Mouse (Mus musculus) urinary bladder, postnatal 10 days (tissue): ENCODE data around the gene Papln.

Source experiments
- DNase-seq: peaks from one replicate; pipeline ENCODE4 v3.0.0; 2022; ENCODE audit warnings: low spot score

Papln gene

DNA sequence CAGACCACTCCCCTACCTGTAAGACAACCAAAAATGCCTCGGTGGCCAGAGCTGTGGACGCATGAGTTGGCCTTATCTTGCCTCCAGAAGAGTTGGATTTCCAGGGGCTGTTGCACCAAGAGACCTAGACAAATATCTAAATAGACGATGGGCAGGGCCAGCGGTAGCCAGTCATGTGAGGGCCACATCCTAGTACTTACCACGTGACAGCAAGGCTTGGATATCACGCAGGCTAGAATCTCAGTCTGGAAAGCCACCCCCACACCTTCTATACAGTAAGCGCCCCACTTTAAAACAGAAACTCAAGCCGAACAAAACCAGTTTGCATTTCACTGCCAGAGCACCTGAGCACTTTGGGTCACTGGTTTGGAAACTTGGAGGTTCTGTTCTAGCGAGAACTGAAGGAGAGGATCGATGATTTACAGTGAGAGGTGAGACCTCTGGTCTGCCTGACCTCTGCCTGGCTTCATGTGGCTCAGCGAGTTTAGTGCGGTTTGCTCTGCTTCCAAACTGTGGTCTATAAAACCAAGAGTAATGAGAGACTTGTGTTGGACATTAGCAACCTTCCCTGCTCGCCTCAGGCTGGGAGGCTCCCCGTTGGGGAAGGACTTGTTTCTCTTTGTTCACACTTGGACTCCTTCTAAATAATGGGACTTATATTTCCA, 4.9 kb downstream of the Papln start:
- DNase-seq, result no peak

DNA sequence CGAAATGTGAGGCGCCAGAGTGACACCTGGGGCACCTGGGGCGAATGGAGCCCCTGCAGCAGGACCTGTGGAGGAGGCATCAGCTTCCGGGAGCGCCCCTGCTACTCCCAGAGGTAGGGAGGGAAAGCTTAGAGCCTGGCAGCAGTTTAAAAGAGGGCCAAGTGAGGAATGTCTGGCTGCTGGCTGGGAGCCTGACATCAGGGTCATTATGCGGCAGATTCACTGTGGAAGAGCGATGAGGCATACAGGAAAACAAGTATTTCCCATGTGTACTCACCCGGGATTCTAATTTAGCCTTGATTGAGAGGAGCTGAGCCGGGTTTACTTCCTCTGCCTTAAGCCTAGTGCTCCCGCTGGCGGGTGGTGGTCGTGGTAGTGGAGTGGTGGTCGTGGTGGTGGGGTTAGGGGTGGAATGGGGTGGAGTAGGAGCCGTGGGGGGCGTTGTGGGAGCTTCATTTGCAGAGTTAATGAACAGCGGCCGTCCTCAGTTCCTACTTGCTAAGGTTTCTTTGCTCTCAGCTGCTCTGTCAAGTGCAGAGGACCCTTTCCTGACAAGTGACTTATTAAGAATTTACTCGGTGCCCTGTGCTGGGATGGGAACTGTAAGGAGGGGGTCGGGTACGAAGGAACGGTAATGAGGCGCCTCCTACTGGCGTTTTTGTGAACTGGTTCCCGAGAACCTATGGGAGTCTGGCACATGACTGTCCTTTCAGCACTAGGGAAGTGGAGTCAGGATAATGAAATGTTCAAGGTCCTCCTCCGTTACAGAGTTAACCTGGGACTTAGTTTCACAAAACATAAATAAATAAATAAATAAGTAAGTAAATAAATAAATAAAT, 7.2 kb downstream of the Papln start:
- DNase-seq, result no peak

DNA sequence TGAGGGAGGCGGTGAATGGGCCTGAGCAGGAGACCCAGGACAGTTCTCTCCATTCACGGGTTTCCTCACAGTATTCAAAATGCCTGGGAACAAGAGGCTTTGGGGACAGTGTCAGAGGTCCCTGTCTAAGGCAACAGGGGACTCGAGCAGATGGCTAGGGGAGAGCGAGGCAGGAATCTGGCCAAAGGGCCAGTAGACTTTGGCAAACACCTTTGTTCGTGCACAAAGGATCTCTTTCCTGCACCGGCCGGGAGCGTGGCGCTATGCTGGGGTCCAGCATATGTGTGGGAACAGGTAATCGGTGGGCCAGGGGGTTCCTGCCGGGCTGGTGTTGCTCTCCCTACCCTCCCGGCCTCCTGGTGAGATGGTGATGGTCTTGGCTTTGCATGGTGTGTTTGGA, 12.2 kb downstream of the Papln start:
- DNase-seq, result no peak

- DNase-seq, result no peak
These were observed 13.3 kb downstream of the Papln start for GRCm38 (mm10) chr12:83776766-83777165.

DNA sequence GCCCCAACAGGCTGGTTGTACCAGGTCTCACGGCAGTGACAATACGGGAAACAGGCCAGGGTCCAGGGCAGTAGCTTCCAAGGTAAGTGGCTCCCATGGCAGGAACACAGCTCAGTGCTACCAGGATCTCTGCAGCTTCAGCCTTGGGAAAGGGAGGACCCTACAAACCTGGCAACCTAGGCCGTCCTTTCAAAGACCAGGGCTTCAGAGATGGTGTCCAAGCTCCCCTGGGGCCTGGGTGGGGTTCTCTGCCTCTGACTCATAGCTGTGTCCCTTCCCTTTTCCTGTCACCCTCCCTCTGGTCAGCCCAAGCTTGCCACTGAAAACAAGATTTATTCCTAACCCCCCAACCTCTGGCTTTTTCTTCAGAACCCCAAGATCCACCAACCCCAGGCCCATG, 16.7 kb downstream of the Papln start:
- no peak for DNase-seq

DNA sequence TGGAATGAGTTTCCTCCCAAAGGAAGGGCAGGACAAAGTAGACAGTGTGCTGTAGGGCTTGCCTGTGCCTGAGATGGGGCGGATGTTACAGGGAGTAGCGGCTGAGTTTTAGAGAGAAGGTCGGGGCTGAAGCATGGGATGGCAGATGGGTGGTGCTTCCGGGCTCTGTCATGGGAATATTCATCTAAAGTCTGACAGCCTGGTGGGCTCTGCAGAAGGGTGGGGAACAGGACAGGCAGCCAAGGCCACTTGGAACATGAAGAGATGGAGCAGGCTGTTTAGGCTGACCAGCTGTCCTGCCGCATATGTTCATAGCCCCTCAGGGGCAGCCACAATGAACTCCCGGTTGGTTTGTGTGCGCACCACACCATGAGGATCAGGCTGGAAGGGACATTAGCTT, 17.8 kb downstream of the Papln start:
- DNase-seq, result no peak

GRCm38 (mm10) chr12:83781640-83782278, 18.3 kb downstream of the Papln start:
- no peak for DNase-seq

DNA sequence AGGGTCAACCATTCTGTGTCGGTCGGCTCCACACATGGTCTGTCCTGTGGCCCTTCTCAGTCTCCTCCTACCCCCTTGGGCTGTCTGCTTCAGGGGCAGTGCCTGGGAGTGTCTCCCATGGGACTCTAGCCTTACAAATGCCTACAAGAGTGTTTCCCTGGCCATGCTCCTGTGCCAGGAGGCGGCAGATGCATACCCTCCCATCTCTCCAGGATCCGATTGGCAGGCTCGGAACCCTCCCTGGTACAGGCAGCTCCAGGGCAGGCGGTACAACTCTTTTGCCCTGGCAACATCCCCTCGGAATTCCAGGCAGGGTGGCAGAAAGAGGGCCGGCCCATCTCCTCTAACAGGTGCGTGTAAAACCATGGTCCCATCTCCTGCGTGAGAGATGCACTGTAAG, 19.2 kb downstream of the Papln start:
- DNase-seq, result no peak

DNA sequence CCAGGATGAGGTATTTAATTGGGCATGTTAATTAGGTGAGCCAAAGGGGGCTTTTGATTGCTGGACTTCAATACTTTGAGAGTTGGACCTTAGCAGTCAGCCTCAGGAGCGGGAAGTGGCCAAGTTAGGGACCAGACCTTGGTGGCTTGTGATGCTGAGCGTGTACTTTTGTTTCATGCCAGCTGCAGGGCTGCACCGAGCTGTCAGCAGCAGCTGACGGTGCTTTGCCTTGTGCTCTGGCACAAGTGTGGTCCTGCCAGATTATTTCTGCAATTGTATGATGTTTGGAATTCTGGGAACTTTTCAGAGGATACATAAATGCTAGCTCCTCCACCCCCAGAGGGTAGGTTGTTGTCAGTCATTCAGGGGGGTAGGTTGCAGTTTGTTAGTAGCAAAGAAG, 21.9 kb downstream of the Papln start:
- DNase-seq, result no peak

DNA sequence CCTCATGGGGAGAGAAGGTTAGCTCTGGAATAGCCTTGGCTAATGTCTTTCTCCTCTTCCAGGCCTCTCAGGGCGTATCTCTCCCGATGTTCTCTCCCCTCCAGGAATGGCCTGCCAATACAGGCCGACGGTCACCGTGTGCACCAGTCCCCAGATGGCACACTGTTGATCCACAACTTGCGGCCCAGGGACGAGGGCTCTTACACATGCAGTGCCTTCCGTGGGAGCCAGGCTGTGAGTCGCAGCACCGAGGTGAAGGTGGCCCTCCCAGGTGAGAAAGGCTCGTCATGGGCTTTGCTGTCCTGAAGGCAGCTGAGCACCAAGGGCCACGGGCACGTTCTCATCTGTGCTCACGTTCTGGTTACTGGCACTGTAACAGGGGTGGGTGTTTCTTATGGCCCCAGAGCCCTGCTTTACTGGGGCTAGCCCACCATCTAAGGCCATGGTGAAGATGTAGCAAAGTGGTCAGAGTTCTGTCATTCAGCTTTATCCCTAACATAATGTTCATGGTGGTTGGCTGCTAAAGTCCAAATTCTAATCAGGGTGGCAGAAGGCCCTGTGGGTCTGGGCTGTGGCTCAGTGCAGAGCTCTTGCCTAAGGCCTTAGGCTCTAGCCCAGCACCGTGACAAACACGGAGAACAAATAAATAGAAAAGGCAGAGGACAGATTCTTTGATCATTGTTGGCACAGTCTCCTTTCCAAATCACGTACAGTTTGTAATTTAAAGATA, 25.8 kb downstream of the Papln start:
- no peak for DNase-seq

GRCm38 (mm10) chr12:83789781-83790140, 26.3 kb downstream of the Papln start:
- DNase-seq, result no peak

DNA sequence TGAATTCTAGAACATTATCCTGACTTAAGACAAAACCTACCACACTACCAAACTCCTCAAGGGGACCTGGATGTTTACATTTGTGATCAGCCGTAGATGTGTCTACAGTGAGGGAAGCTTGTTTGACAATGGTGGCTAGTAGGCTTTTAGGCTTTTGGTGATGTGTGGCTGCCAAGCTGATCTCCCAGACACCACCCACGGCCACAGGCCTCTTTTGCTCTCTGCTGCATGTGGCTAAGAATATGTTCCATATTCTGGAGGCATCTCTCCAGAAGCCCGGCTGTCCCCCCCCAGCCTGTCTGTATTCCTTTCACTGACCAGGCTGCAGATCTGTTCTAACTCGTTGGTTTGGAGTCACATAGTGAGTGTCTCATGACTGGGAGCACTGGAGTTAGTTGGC, 27.3 kb downstream of the Papln start:
- DNase-seq, result no peak

GRCm38 (mm10) chr12:83791737-83792136, 28.3 kb downstream of the Papln start:
- no peak for DNase-seq

DNA sequence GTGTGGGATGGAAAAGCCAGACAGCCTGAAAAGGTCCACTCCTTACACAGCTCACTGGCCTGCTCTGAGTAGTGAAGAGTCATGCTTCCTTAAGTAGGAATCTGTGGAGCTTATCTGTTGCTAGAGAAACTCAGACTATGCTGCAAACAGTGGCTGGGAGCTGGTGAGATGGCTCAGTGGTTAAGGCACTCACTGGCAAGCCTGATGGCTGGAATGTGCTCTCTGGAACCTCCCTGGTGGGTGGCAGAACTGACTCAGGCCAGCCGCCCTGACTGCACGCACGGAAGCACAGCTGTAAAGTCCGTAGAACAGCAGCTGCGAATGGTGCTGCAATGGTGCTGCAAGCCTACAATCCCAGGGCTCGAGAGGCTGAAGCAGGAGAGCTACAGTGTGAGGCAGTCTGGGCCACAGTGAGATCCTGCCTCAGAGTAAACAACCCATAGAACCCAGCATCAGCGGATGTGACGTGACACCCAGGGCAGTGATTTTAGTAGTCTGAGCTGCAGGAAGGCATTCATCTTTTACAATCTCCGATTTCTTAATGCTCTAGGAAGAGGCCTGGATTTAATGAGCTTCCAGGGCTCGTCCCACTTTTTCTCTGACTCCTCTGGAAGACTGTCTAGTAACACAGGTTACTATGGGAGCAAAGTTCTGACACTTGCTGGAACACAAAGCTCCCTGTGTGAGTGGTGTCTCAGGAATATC, 29.4 kb downstream of the Papln start:
- no peak for DNase-seq

DNA sequence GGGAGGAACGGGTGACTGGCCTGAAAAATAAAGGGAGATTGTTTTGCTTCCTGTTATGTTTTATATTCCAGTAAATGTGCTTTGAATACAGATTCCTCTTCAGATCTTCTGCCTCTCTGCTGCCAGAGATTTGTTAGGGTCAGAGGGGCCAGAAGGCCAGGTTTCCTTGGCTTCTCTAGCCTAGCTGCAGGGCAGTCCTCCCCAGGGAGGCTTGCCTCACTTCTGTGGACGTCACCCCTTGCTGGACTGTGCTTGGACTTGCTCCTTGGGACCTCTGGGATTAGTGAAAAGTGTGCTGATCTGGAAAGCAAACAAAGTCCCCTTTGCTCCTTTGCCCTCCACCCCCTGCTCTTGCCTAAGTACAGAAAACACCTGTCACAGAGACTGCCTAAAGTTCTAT, 31.6 kb downstream of the Papln start:
- no peak for DNase-seq

GRCm38 (mm10) chr12:83795586-83795985, 32.2 kb downstream of the Papln start:
- no peak for DNase-seq

- no peak for DNase-seq
These were observed 34.9 kb downstream of the Papln start for GRCm38 (mm10) chr12:83798313-83798712.

DNA sequence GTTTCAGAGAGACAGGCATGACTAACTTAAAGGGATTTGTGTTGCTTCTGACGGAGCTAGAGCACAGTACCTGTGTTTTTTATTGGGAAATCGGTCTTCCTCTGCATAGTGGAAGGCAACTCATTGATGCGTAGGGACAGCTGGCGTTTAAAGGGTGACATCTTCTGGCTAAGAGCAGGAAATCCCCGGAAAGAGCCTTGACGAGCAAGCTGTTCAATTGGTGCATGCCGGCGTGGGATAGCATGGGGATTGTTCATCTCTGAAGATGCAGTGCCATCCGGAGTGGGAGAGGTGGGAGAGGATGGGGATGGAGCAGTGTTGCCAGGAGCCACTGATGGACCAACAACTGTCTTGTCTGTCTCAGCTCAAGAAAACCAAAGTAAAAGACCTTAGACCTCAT, 37.5 kb downstream of the Papln start:
- no peak for DNase-seq

GRCm38 (mm10) chr12:83803641-83804040, 40.2 kb downstream of the Papln start:
- no peak for DNase-seq

DNA sequence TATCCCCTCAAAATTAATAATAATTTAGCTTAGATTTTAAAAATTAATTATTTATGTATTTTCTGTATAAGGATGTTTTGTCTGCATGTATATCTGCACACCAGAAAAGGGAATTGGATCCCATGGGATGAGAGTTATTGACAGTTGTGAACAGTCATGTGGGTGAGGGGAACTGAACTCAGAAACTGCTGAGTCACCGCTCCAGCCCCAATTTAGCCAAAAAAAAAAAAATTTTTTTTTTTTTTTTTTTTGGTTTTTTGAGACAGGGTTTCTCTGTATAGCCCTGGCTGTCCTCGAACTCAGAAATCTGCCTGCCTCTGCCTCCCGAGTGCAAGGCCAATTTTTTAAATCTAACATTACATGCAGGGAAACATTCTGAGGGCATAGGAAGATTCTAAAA, 48.5 kb downstream of the Papln start:
- no peak for DNase-seq

DNA sequence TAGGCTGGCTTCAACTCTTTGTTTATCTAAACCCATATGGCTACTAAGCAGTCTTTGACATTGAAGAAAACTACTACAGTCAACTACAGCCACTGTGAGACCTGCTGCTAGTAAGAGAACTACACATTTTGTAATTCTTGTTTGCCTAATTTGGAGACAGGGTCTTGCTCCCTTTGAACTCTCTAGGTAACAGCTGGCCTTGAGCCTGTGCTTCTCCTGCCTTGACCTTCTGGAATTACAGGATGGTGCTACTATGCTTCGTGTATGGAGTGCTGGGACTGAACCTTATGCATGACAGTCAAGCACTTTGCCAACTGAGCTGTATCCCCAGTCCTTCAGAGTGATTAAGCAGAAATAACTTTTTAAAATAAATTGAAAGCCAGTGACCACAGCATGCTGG, 53.2 kb downstream of the Papln start:
- no peak for DNase-seq

- no peak for DNase-seq
These were observed 67.0 kb downstream of the Papln start for GRCm38 (mm10) chr12:83830424-83830823.
